Mouse (Mus musculus) adrenal gland, postnatal 4 days (tissue): ENCODE results near the gene Rarres2. TPM values are rescaled to one million over a fixed set of nuclear protein-coding genes. Genes with fewer than 3 reads are reported as not detected.

Experiments
- DNase-seq, 2 experiments: peaks; one replicate each; pipeline ENCODE4 v3.0.0; 2021 to 2022; ENCODE audit warnings: low spot score in 2 of 2, mixed read lengths in 2 of 2
- total RNA-seq, 2 experiments: library from RNA; stranded (reverse); gene quantifications; 2 replicates each; pipeline ENCODE4 v1.2.3; 2021

The Rarres2 gene
- total RNA-seq, 2 experiments from 2014 or later: 82.0 to 161 TPM

- no peak for DNase-seq
These were observed 9.4 kb upstream of the Rarres2 start for GRCm38 (mm10) chr6:48582037-48582436.

DNA sequence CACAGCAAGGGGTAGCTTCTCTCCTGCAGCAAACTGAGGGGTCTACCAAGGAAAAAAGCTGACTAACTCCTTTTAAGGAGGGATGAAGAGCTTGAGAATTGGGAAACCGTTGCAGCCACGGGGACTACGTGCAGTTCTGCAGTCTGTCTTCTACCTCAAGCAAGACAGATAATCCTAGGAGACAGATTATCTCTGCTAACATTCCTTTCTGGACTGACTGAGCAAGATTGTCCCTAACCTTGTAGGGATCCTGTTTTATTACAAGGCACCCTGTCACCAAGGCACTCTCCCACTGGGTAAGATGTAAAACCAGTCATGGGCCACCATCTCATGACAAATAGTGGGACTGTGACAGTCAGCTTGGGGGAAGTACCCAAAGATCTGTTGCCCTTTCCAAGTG, 8.7 kb upstream of the Rarres2 start:
- DNase-seq: no peak

GRCm38 (mm10) chr6:48579215-48579648, 6.6 kb upstream of the Rarres2 start:
- DNase-seq: no peak

- no peak for DNase-seq
These were observed 6.1 kb upstream of the Rarres2 start for GRCm38 (mm10) chr6:48578736-48579135.

- DNase-seq: no peak
These were observed 1.4 kb upstream of the Rarres2 start for GRCm38 (mm10) chr6:48573981-48574380.

- DNase-seq: no peak
These were observed 691 bp upstream of the Rarres2 start for GRCm38 (mm10) chr6:48573280-48573679.

GRCm38 (mm10) chr6:48572014-48572413, 575 bp downstream of the Rarres2 start:
- DNase-seq: no peak

- no peak for DNase-seq
These were observed 3.4 kb downstream of the Rarres2 start for GRCm38 (mm10) chr6:48569065-48569807.

GRCm38 (mm10) chr6:48568036-48568984, 4.3 kb downstream of the Rarres2 start:
- DNase-seq: peak in 1 of 2 experiments; percentile 39

GRCm38 (mm10) chr6:48566312-48566711, 6.3 kb downstream of the Rarres2 start:
- DNase-seq: no peak

GRCm38 (mm10) chr6:48565693-48566310, 6.8 kb downstream of the Rarres2 start:
- no peak for DNase-seq

- no peak for DNase-seq
These were observed 16.6 kb downstream of the Rarres2 start for GRCm38 (mm10) chr6:48555956-48556355.

GRCm38 (mm10) chr6:48555104-48555890, 17.3 kb downstream of the Rarres2 start:
- DNase-seq: no peak

- DNase-seq: peak; percentile 93 to 97
These were observed 18.1 kb downstream of the Rarres2 start, which contains the start of gene Lrrc61 for GRCm38 (mm10) chr6:48554280-48555103. Lrrc61 (plus strand) TSS chr6:48554796.

GRCm38 (mm10) chr6:48553819-48554218, 18.8 kb downstream of the Rarres2 start:
- DNase-seq: no peak

DNA sequence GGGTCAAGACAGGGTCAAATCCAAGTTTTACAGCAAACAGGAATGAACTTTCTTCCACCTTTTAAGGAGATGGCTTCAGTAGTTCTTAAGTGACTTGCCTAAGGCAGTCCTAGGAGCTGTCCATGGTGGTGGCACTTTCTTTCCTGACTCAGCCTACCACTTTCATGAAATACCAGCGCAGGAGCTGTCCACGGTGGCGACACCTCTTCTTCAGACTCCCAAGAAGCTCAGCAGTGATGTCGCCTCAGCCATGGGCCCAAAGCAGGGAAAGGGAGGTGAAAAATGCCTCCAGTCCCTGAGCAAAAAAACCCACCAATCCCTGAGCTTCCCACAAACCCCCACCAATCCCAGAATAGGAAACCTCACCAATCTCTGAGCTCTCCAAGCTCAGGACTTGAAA, 19.7 kb downstream of the Rarres2 start:
- no peak for DNase-seq

- DNase-seq: no peak
These were observed 24.3 kb downstream of the Rarres2 start for GRCm38 (mm10) chr6:48548314-48548713.

- no peak for DNase-seq
These were observed 25.7 kb downstream of the Rarres2 start for GRCm38 (mm10) chr6:48546858-48547257.

GRCm38 (mm10) chr6:48546271-48546670, 26.3 kb downstream of the Rarres2 start:
- no peak for DNase-seq

- no peak for DNase-seq
These were observed 27.3 kb downstream of the Rarres2 start for GRCm38 (mm10) chr6:48545251-48545650.
